Mouse (Mus musculus) liver, embryonic 11.5 days (tissue): ENCODE measurements around the gene Dip2c. TPM values are rescaled to one million over a fixed set of nuclear protein-coding genes. Genes with fewer than 3 reads are reported as not detected.

Experiments
- ATAC-seq: fragments of 200-750 bp; cut with Nextera tagmentation; replicated peaks from 2 replicates; pipeline ENCODE4 v1.8.0; 2017; ENCODE audit warnings: moderate number of reproducible peaks, mild to moderate bottlenecking, moderate TSS enrichment, moderate library complexity; ENCODE audit not compliant: low FRiP score
- DNase-seq: peaks from one replicate; pipeline ENCODE4 v3.0.0-alpha.2; 2017; ENCODE audit warnings: low spot score
- H3K27ac ChIP-seq: fragments of 300-500 bp; sonication (generic); 2 replicates; pipeline ENCODE4 v1.5.1; 2014; ENCODE audit warnings: mild to moderate bottlenecking, low read depth, low read length, control low read depth
- H3K27me3 ChIP-seq: fragments of 300-500 bp; sonication (generic); replicated peaks from 2 replicates; pipeline ENCODE4 v1.6.1; 2014; ENCODE audit warnings: low read length, mixed read lengths; ENCODE audit not compliant: control insufficient read depth, insufficient read depth
- H3K36me3 ChIP-seq: fragments of 300-500 bp; sonication (generic); 2 replicates; pipeline ENCODE4 v1.6.1; 2014; ENCODE audit warnings: mild to moderate bottlenecking, low read length, moderate library complexity, mixed read lengths; ENCODE audit not compliant: control insufficient read depth, insufficient read depth
- H3K4me1 ChIP-seq: fragments of 300-500 bp; sonication (generic); replicated peaks from 2 replicates; pipeline ENCODE4 v1.6.1; 2014; ENCODE audit warnings: low read length, mixed read lengths; ENCODE audit not compliant: control insufficient read depth, insufficient read depth
- H3K4me2 ChIP-seq: fragments of 300-500 bp; sonication (generic); 2 replicates; pipeline ENCODE4 v1.6.1; 2014; ENCODE audit warnings: mild to moderate bottlenecking, control low read depth, moderate library complexity
- H3K4me3 ChIP-seq: fragments of 300-500 bp; sonication (generic); 2 replicates; pipeline ENCODE4 v1.5.1; 2014; ENCODE audit warnings: low read depth, low read length, control low read depth
- H3K9ac ChIP-seq: fragments of 300-500 bp; sonication (generic); 2 replicates; pipeline ENCODE4 v1.6.1; 2014; ENCODE audit warnings: low read depth, low read length, control low read depth
- H3K9me3 ChIP-seq: fragments of 300-500 bp; sonication (generic); 2 replicates; pipeline ENCODE4 v1.6.1; 2016; ENCODE audit warnings: low read length, inconsistent platforms, mixed read lengths; ENCODE audit not compliant: control insufficient read depth
- WGBS: fragments of 180-500 bp; shearing (Covaris S2); extraction: QIAGEN DNeasy Blood & Tissue Kit; methylation state at CpG from one replicate; pipeline ENCODE4 v1.1.7; 2014; 5-methylcytosine and 5-hydroxymethylcytosine counted together
- polyA plus RNA-seq: library from polyadenylated mRNA; unstranded; fragments of >200 nt; fragmentation: Nextera tagmentation; extraction: Ambion mirVana; gene quantifications from 2 replicates; pipeline ENCODE4 v1.2.1, GENCODE M21; 2014

The Dip2c gene
- polyA plus RNA-seq, 1 experiment from 2014 or later: 2.2 TPM

DNA sequence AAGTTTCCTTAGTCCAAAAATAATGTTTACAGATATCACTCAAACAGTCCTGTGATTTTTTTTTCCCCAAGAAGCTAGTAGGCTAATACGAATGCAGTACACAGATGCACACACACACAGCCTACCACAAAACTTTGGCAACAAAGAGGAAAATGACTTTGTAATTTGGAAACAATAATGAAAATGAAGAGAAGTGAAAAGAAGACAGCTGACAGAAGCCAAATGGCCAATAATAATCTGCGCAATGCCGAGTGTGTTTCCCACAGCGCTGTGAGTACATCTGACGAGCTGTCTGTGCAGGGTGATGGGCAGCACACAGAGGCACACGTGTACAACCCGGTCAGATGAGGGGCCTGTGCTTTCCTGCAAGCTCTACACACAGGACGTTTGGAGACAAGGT lies 430.4 kb downstream of the Dip2c start:
- ATAC-seq: no peak
- Histone ChIP-seq H3K36me3 (peaks cover 2% of the 10 kb centered on the region; the same call in 1 of the 2 replicates), H3K9ac (no peak overlapping the region), H3K27ac (no peak overlapping the region), H3K4me1 (peaks cover 4% of the 10 kb centered on the region; the same call in 1 of the 2 replicates), H3K9me3 (no peaks in the 10 kb centered on the region), H3K4me3 (no peak overlapping the region), H3K27me3 (no peaks in the 10 kb centered on the region), H3K4me2 (no peak overlapping the region)
- no peak for DNase-seq
- WGBS: 95% methylated on average over 8 of the region's 8 CpGs

DNA sequence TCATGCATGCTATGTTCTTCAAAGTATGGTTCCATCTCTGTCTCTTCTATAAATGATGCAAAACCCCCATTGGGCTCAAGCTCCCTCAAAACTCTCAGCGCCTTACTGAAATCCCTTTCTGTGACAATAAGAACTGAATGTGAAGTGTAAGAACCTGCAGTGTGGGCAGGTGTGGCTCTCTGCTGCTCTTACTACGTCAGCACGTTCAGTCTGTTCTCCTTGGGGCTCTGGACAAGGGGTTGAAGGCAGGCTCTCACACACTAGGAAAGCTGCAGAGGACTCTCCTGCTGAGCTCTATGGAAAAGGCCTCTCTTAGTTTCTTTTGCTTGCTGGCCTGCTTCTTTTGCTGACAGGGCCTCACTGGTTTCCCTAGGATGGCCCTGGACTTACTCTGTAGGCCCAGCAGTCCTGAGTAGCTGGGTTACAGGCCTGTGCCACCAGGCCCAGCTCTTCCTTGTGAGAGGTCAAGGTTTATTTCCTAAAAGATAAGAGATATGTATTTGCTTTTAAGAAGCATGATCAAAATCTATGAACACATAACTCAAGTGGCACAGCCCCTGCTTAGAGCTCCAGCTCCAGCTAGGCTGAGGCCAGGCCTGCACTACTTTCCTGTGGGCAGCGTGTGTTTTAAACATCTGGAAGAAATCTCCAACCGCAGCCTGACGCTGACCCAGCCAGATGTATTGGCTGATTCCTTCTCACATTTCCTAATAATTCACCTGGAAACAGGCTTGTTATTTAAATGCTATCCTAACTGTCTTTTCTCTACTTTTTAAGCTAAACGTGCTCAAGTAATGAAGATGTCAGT lies 432.3 kb downstream of the Dip2c start:
- Histone ChIP-seq H3K4me2 (no peak overlapping the region), H3K4me3 (no peak overlapping the region), H3K27ac (no peak overlapping the region), H3K36me3 (peaks cover 2% of the 10 kb centered on the region; the same call in 1 of the 2 replicates), H3K27me3 (no peaks in the 10 kb centered on the region), H3K9me3 (no peaks in the 10 kb centered on the region), H3K4me1 (no peaks in the 10 kb centered on the region), H3K9ac (no peak overlapping the region)
- WGBS: 86% methylated on average over 7 of the region's 7 CpGs
- ATAC-seq (no peak), DNase-seq (no peak)

GRCm38 (mm10) chr13:9712409-9712808 lies 436.1 kb downstream of the Dip2c start:
- no peak for DNase-seq
- Histone ChIP-seq H3K27ac (no peak overlapping the region), H3K27me3 (no peaks in the 10 kb centered on the region), H3K9ac (no peak overlapping the region), H3K36me3 (no peaks in the 10 kb centered on the region), H3K9me3 (no peaks in the 10 kb centered on the region), H3K4me3 (no peak overlapping the region), H3K4me1 (no peaks in the 10 kb centered on the region), H3K4me2 (no peak overlapping the region)
- no peak for ATAC-seq
- 95% methylated on average over 1 of the region's 1 CpGs for WGBS

DNA sequence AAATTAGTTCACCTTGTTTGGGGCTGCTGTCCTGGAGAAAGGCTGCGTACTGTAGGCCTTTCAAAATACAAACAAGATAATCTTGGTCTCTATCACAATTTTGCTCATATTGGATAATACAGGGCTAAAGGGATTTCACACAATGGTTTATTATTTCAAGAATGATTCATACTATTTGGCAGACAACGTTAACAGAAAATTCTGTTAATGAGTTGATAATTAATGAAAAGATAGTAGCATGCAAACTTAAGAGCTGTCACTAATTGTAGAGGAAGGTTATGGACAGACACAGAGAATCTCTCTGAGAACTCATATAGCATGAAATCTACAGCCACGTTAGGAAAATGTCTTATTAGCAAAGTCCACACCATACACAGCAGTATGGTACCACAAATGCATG lies 436.6 kb downstream of the Dip2c start:
- H3K27ac ChIP-seq: no peak overlapping the region
- ATAC-seq (no peak), DNase-seq (no peak)
- no peaks in the 10 kb centered on the region for H3K27me3 ChIP-seq
- 94% methylated on average over 3 of the region's 3 CpGs for WGBS
- no peak overlapping the region for H3K4me3 ChIP-seq
- H3K4me2 ChIP-seq: no peak overlapping the region
- H3K9me3 ChIP-seq: no peaks in the 10 kb centered on the region
- H3K9ac ChIP-seq: no peak overlapping the region
- no peaks in the 10 kb centered on the region for H3K4me1 ChIP-seq
- H3K36me3 ChIP-seq: no peaks in the 10 kb centered on the region

DNA sequence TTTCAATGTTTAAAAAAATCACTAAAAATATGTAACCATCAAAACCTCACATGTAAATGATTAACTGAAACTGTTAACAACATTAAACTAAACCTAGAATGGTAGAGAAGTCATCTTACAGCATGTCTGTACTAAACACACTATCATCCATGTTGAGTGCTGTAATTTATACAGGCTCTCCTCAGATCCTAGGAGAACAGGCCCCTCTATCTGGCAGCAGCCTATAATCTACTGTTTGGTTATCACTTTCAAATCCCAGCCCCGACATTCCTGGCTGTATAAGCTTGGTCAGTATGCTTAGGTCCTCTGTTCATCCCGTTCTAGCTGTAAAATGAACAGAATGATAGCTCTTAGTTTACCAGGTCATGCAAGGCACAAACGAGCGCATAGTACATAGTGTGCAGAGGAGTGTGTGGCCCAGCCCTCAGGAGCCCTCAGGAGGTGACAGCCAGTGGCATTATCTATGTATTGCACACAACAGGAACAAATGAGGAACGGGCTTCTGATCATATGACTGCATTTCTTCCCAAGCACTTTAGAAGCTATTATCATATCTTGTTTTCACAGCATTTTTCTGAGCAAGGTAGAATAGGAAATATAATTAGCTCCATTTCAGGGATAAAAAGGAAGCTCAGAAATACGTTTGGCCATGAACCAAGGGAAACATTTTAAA lies 437.3 kb downstream of the Dip2c start:
- Histone ChIP-seq H3K4me3 (no peak overlapping the region), H3K9ac (no peak overlapping the region), H3K4me1 (no peaks in the 10 kb centered on the region), H3K4me2 (peak overlapping the region; percentile 36), H3K27me3 (no peaks in the 10 kb centered on the region), H3K27ac (0 out of 2 replicates have a peak overlapping the region, but pooled peaks have one; percentile 28), H3K36me3 (no peaks in the 10 kb centered on the region), H3K9me3 (no peaks in the 10 kb centered on the region)
- DNase-seq (no peak), ATAC-seq (peak; percentile 99)
- 50% methylated on average over 6 of the region's 6 CpGs for WGBS

- no peaks in the 10 kb centered on the region for H3K4me1 ChIP-seq
- ATAC-seq: no peak
- peaks cover 4% of the 10 kb centered on the region for H3K36me3 ChIP-seq
- no peak overlapping the region for H3K4me3 ChIP-seq
- no peak overlapping the region for H3K27ac ChIP-seq
- no peaks in the 10 kb centered on the region for H3K27me3 ChIP-seq
- WGBS: 86% methylated on average over 1 of the region's 1 CpGs
- no peak overlapping the region for H3K4me2 ChIP-seq
- no peak for DNase-seq
- no peak overlapping the region for H3K9ac ChIP-seq
- H3K9me3 ChIP-seq: no peaks in the 10 kb centered on the region
These were observed 438.9 kb downstream of the Dip2c start for GRCm38 (mm10) chr13:9715224-9715623.

Other genes starting within 250 kb of the Dip2c start
- gene Larp4b, start 182.6 kb upstream of the Dip2c start, polyA plus RNA-seq: 47.9 and 51.3 TPM in 2 replicates